Mouse (Mus musculus) adrenal gland, postnatal 36 days (tissue): ENCODE results near the gene Orm2. TPM values are rescaled to one million over a fixed set of nuclear protein-coding genes. Genes with fewer than 3 reads are reported as not detected.

Experiments used
- DNase-seq, 2 experiments: peaks; one replicate each; pipeline ENCODE4 v3.0.0; 2021; ENCODE audit warnings: mixed read lengths in 1 of 2
- total RNA-seq, 2 experiments: library from RNA; stranded (reverse); gene quantifications; 2 replicates each; pipeline ENCODE4 v1.2.3; 2021

The Orm2 gene
- total RNA-seq, 2 experiments from 2014 or later, result 3.9 to 7.8 TPM

DNA sequence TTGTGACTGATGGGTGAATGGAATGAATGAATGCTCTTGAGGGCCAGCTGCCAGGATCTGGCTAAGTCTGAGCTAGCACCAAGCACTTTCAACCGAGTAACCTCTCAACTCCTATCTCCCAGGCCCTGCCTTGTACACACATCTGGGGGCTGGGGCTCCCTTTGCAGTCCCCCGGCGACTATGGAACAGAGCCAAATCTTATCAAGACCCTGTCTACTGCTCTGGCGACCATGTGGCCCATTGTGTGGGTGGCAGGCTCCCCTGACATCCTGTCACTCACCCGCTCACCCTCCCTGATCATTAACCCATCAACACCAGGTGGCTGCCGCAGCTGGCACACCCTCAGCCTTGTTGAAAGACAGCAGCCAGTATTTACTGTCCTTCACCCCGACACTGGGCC is 42.8 kb downstream of the Orm2 start:
- DNase-seq, result no peak

DNA sequence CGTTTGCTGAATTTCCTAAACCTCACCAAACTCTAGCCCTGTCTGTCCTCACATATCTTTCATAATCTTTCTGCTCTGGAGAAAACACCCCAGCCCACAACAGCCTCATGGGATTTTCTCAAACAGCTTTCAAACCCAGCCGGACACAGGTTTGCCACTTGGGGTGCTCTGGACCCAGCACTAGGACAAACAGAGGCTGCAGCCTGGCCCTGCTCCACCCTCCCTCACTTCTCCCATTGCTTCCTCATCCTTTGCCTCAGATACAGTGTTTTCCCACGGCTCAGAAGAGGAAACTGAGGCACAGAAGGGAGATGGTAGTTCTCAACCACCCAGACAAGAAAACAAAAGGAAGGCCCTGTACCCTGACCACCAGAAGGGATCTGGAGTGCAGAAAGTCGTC is 43.4 kb downstream of the Orm2 start:
- DNase-seq, result no peak

DNA sequence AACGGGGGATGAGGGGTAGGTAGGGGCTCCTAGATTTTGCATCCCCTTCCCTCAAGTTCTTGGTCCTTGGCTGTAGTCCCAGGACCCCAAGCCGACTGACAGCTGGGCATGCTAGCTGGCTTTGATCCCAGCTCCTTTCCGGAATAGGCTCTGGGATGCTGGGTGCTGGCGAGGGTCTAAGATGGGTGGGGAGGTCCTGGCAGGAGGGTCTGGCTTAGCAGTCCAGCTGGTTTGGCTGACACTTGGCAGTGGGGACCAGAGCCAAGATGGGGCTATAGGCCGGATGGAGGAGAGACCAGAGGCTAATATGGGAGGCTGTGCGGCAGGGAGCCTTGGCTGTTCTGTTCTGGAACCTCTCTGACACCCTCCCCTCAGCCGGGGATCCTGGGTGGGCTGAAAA is 46.0 kb downstream of the Orm2 start:
- no peak for DNase-seq

DNA sequence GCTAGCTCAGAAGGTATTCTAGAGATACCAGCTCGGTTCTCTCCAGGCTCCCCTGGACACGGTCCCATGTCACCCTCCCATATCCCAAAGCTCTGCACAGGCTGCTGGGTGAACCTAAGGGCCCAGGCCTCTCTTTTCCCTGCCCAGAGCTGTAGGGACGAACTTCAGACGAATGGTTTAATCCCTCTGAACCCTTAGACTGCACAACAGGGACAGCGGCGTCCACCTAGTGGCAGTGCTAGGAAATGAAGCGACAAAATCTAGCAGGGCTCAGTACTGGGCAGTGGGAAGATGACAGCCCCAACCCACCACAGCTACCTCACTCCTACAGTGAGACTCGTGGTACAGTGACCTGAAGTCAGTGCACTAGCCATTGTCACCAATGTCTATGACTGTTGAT is 46.4 kb downstream of the Orm2 start:
- DNase-seq, result peak; percentile 48 to 72

DNA sequence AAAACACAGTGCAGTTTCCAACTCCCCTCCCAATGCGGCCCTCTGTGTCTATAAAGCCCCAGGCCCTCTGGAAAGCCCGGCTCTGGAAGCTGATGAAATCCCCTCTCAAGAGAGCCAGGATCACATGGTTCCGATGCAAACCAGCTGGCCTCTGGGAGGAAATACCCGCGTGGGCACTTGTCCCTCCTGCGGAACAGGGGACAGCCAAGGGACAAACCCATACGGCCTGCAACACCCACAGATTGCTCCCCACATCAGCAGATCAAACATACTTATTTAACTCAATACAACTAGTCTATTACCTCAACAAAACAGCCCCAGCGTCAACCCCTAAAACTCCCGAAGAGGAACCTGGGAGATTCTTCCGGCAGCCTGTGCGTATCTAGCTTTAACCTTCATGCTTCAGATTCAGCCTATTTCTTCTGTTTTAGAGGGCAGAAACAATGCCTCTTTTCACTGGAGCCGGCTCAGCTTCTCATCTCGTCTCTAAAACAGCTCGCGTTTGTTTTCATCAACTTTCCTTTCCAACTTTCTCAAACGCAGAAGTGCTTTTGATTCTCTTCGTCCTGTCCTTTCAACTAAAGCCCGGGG is 47.2 kb downstream of the Orm2 start:
- no peak for DNase-seq

DNA sequence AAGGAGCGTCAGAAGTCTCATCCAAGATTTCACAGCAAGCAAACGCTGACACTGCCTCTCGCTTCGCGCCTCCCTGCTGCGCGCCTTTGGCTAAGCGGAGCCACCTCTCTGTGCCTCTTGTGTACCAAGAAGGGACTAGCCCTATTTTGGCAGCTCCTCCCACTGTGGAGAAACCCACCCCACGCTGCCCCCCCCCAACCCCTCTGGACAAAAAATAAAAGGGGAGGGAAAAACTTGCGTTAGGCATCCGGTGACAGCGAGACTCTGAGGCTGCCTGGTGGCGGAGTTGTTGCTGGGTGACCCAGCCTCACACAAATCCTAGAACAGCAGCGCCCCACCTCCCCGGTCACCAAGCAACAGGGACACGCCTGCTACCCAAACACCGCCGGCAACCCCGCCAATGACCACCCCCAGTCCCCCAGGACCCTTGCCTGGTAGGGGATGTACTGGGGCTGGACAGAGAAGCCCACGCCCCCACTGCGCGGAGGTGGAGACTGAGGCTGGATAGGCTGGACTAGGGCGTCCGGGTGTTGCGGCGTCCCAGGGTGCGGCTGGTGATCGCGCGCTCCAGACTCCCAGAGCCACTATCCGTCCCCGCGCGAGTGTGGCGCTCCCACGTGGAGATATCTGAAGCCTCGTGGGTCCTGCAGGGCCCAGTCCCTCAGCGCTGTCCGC is 47.8 kb downstream of the Orm2 start:
- peak; percentile 43 to 66 for DNase-seq

DNA sequence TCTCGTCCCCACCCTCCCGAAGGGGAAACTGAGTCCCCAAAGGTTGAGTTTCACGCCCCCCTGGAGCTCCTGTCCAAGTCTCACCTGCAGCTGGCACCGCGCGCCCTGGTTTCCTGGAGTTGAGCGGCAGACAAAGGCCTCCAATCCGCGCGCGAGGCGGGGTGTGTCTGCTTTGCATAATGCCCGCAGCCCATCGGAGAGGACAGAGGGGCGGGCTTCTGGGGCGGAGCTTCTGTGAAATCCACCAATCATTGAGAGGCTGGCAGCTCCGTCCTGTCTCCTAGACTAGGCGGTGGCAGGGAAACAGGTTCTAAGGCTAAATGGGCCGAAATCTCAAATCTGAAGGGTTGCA is 48.3 kb downstream of the Orm2 start:
- DNase-seq, result peak; percentile 96 to 97

DNA sequence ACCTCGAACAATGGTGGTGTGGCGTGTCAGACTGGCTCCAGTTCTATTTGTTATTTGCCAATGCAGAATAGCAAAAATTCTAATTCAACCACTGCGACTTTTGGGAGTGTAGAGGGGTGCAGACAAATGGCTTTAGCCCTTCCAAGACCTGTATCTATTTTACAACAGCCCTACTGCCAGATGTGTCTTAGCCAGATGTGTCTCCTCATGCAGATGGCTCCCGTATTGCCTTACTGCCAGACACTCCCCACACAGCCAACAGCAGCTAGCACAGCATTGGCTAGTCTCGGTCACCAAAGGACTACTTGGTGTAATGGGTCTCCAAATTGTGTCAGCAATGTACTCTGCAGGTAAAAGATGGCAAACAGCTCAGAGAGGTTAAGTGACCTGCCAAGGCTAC is 49.0 kb downstream of the Orm2 start:
- DNase-seq, result no peak

DNA sequence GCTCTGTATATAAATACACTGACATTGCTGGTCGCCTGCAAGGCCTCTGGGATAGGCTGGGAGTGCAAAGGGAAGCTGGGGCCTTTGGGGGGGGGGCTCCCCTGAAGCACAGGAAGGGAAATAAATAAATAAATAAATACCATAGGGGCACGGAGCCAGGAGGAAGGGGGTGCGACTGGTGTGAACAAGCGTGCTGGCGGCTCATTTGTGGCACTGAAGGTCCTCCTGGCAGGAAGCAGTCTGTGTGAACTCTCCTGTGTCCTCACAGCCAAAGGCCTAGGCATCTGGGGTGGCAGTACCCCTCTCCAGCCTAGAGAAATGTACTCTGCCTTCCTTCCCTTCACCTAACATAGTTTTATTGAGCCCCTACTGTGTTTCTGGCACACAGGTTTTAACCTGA is 52.7 kb downstream of the Orm2 start:
- no peak for DNase-seq

Other genes starting within 250 kb of the Orm2 start
- 1 to 10 TPM in 1 of 2 experiments, not detected in 1; 1.2 TPM for gene Ambp, start 207.7 kb upstream of the Orm2 start, total RNA-seq
- gene Kif12, start 190.3 kb upstream of the Orm2 start, total RNA-seq, result not detected
- gene Col27a1, start 148.4 kb upstream of the Orm2 start, total RNA-seq, result 1 to 10 TPM; 6.1 to 8.3 TPM
- gene Orm1, start 17.9 kb upstream of the Orm2 start, total RNA-seq, result 10 to 100 TPM; 38.6 to 61.1 TPM
- 10 to 100 TPM in 1 of 2 experiments, 1 to 10 TPM in 1; 5.4 to 10.7 TPM for gene Orm3, start 6.3 kb upstream of the Orm2 start, total RNA-seq
- 1 to 10 TPM; 2.6 to 4.3 TPM for gene Akna, start 40.9 kb downstream of the Orm2 start, total RNA-seq
- 10 to 100 TPM; 33.5 to 59.9 TPM for gene Whrn, start 133.5 kb downstream of the Orm2 start, total RNA-seq
- 100 to 1,000 TPM; 186 to 187 TPM for gene Atp6v1g1, start 182.3 kb downstream of the Orm2 start, total RNA-seq
- 10 to 100 TPM in 1 of 2 experiments, 1 to 10 TPM in 1; 8.2 to 17.6 TPM for gene Tmem268, start 196.3 kb downstream of the Orm2 start, total RNA-seq
- gene Gm11213, start 242.8 kb downstream of the Orm2 start, total RNA-seq, result not detected